ENCODE assay signal across 28 mouse cellular contexts in genomic region chr7:121018778-121019177, GRCm38 (mm10). TPM values are rescaled to one million over a fixed set of nuclear protein-coding genes. Genes with fewer than 3 reads are reported as not detected.
"Had no signal": no experiment of that assay in that cellular context is flagged by ENCODE, and none has a peak within 500 bp of the region (broad histone marks: within the 10 kb centered on the region; RNA-seq: fewer than 3 reads in every experiment).

No protein-coding gene starts in this region.

- H3K4me1 ChIP-seq: heart, embryonic 12.5 days; hindbrain, embryonic 10.5 days; hindbrain, embryonic 12.5 days; intestine, embryonic 15.5 days; liver, embryonic 12.5 days had no signal

- DNase-seq: gastrocnemius, postnatal 14 days; gastrocnemius, postnatal 36 days; heart, adult 2 months; heart, postnatal 10 days; heart, postnatal 4 days; kidney, adult 18-20 months; kidney, adult 8-10 months; kidney, postnatal 10 days; kidney, postnatal 25 days; kidney, postnatal 4 days; left cerebral cortex, postnatal 4 days had no signal

- H3K36me3 ChIP-seq: heart, embryonic 12.5 days; hindbrain, embryonic 10.5 days; hindbrain, embryonic 12.5 days; intestine, embryonic 15.5 days; limb, embryonic 13.5 days; limb, embryonic 15.5 days; liver, embryonic 12.5 days had no signal

- ATAC-seq: hindbrain, embryonic 16.5 days; inflammation-experienced regulatory T-cells, adult 6 months; intestine, embryonic 15.5 days; intestine, postnatal 0 days; liver, embryonic 12.5 days had no signal

- H3K4me3 ChIP-seq: heart, adult 2 months; heart, embryonic 12.5 days; hindbrain, embryonic 10.5 days; hindbrain, embryonic 12.5 days; intestine, embryonic 15.5 days; layer of hippocampus, adult 2 months; left cerebral cortex, adult 2 months; limb, embryonic 13.5 days; limb, embryonic 15.5 days; liver, embryonic 12.5 days had no signal

- H3K9ac ChIP-seq: heart, embryonic 12.5 days; hindbrain, embryonic 12.5 days; hindbrain, embryonic 14.5 days; intestine, embryonic 15.5 days; limb, embryonic 13.5 days; limb, embryonic 15.5 days; liver, embryonic 12.5 days had no signal

- H3K27me3 ChIP-seq: heart, embryonic 12.5 days; hindbrain, embryonic 12.5 days; intestine, embryonic 15.5 days; limb, embryonic 13.5 days; limb, embryonic 15.5 days had no signal

- H3K27ac ChIP-seq: heart, adult 2 months; hindbrain, embryonic 10.5 days; hindbrain, embryonic 12.5 days; hindbrain, embryonic 14.5 days; intestine, embryonic 15.5 days; layer of hippocampus, adult 2 months; left cerebral cortex, adult 2 months; limb, embryonic 13.5 days; limb, embryonic 15.5 days; liver, embryonic 12.5 days had no signal

- H3K4me2 ChIP-seq: heart, embryonic 12.5 days; hindbrain, embryonic 12.5 days; hindbrain, embryonic 14.5 days; intestine, embryonic 15.5 days; limb, embryonic 13.5 days; limb, embryonic 15.5 days; liver, embryonic 12.5 days had no signal

- H3K9me3 ChIP-seq: heart, embryonic 12.5 days; hindbrain, embryonic 10.5 days; hindbrain, embryonic 12.5 days; intestine, embryonic 15.5 days; limb, embryonic 13.5 days; limb, embryonic 15.5 days; liver, embryonic 12.5 days had no signal

RNA-seq across cellular contexts. Expression of gene Mfsd13b, which starts 36.5 kb away (rescaled TPM):
- total RNA-seq: gastrocnemius, adult 18-20 months; gastrocnemius, postnatal 14 days; gastrocnemius, postnatal 36 days; heart, adult 2 months; heart, postnatal 10 days; heart, postnatal 25 days; heart, postnatal 4 days; left cerebral cortex, postnatal 4 days; liver, adult 2 months had no signal
- polyA plus RNA-seq: hindbrain, embryonic 12.5 days; hindbrain, embryonic 16.5 days; inflammation-experienced regulatory T-cells, adult 6 months; kidney, embryonic 14.5 days; liver, adult 2 months; liver, embryonic 12.5 days had no signal
